Mouse (Mus musculus) T-helper 1 cell (primary cell): ENCODE measurements around the gene Shc3.

Experiments used
- in situ Hi-C: fragments of 300-600 bp; cut with MboI, MseI; formaldehyde crosslinking; loops from one replicate; pipeline ENCODE4 v1.15.1; 2025; ENCODE audit warnings: high pct_unique_total_duplicates

The Shc3 gene

DNA sequence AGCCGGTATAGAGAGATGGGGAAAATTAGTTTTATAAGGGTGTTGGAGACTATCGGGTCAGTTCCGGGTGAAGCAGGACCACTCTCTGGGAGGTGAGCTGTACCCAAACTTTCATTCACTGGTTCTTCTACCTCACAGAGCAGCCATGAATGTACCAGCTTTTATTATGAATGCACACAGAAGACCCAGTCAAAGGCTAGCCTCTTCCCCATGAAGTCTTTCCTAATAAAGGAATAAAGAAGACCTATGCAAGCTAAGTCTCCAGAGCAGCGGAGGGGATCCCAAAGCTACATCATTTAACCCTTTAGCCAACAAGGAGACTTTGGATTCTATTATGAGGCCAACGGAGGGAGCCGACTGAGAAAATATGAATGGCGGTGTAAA is 458 bp upstream of the Shc3 start:
- in situ Hi-C loops: no loop called here

DNA sequence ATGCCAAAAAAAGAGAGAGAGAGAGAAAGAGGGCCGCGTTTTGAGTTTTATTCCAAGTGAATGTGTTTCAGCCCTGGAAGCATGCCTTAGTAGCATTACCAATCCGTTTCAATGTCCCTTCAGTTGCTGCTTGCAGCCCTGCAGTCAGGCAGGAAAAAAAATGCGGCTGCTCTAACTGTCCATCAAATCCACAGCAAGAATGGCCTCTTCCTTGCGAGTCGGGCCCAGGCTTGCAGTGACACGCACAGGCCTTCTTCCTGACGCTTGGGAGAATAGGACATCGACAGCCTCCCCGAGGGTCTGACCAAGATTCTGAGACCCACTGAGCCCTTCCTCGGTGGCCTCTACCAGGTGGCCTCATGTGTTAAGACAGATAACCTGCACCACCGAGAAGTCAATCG is 718 bp downstream of the Shc3 start:
- in situ Hi-C loops: no loop called here

DNA sequence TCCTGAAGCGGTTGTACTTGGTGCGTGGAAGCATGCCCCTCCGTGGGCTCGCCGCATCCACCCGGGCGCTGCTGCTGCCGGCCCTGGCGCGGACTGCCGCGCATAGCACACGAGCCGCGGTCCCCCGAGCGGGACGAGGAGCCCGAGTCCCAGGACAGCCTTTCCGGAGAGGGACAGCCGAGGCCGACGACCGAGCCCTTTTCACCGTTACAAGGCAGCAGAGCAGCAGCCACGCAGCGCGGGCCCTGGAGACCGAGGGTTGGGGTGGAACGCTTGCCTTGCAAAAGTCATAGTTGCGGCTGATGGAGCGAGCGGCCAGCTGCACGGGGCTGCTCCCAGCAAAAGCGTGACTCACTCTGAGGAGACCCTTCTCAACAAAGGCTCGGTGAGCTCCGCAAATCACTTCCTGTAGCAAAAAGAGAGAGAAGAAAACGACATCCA is 1.8 kb downstream of the Shc3 start:
- in situ Hi-C loops: no loop called here

DNA sequence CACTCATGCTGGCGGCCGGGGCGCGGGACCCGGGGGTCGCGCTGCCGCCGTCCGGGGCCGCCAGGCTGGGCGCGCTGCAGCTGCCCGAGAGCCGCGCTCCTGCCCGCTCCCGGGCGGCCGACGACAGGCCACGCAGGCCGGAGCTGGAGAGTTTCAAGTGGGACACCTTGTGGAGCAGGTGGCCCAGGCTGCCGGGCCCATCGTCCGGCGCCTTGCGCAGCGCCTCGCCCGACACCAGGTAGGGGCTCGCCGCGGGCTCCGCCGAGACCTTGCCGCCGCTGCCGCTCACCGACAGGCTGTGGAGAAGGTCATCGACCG is 2.2 kb downstream of the Shc3 start:
- in situ Hi-C loops: no loop called here

DNA sequence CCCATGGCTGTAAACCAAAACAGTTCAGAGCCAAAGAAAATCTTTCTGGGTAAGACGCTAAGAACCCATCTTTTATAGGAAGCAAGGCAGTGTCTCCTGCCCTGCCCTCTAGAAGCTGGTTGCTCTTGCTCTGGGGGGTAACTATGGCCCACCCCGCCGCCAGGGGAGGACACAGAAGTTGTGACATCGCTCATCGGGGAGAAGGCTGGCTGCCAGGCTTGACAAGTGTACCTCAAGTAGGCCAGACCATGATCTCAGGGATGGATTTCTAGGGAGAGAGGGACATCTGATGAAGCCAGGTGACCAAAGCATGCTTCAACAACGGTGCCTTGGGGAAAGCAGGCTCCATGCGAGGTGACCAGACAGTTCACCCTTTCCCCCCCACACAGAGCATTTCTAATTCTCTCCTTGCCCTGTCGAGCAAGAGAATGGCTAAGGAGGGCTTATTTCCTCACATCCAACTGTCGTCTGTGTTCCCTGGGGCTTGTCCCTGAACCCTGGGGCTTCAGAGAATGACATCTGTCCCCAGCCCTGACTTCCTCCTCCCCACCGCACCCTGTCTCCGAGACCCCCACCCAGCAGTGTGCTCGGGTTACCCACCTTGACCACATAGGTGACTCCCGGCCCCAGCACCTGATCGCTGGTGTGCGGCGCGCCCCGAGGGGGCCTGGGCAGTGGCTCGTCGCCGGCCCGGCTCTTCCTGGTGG is 2.7 kb downstream of the Shc3 start:
- in situ Hi-C loops: no loop called here

DNA sequence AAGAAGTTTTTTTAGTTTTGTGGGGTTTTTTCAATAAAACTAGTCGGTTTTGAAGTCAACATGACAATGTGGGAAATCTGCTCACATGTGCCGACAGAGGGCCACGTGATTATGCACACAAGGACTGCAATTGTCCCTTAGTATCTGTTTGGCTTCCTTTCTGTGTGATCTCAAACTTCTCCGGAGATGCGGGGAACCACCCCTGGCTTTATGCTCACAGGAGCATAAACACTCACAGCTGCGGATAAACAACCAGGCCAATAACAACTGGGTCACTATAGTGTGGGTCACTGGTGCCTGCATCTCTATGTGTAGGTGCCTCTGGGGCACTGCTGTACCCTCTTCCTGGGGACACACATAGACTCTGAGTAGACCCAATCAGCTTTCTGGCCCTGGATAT is 4.5 kb downstream of the Shc3 start:
- in situ Hi-C loops: no loop called here

DNA sequence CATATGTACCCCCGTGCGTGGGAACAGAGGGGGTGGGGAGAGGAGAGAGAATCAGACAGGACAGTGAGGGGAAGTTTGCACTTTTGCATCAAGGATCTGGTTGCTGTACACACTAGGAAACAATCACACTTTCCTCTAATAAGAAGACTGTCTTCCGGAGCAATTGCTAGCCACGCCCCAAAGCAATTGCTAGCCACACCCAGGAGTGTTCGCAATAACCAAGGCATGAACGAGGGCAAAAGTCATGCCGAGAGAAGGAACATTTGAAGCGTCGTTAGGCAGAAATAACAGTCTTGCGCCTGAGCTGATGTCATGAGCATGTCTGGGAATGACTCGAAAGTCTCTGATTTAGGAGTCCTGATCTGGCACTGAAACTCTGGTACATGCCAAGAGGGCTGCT is 15.9 kb downstream of the Shc3 start:
- in situ Hi-C loops: no loop called here

DNA sequence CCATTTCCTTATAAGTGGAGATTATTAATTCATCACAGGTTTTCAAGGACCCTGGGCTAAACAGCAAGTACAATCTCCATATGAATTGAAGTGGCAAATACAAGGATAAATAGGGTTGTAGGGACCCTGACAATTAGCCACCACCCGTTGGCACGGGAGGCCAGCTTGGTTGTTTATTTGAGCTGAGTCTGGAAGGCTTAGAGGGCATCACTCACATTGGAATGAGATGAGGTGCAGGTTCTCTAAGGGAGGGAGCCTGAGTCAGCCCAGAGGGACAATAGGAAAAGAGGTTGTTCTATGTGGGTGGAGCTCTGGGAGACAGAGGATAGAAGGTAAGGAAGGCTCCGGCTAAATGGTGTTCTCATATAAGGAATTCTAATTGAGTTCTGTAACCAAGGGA is 17.0 kb downstream of the Shc3 start:
- in situ Hi-C loops: no loop called here

DNA sequence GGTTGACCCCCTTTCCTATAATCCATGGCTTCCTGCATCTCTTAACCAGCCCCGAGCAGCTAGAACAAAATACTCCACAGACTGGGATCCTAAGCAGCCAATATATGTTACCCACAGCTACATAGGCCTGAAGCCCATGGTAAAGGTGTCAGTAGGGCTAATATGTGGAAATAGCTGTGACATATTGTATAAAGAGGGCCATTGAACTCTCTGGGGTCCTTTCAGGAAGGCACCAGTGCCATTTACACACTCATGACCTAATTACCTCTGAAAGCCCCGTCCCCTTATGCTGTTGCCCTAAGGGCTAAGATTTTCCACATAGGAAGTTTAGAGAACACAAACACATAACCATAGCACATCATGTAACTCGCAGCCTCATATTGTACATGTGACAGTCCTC is 17.4 kb downstream of the Shc3 start:
- in situ Hi-C loops: no loop called here

DNA sequence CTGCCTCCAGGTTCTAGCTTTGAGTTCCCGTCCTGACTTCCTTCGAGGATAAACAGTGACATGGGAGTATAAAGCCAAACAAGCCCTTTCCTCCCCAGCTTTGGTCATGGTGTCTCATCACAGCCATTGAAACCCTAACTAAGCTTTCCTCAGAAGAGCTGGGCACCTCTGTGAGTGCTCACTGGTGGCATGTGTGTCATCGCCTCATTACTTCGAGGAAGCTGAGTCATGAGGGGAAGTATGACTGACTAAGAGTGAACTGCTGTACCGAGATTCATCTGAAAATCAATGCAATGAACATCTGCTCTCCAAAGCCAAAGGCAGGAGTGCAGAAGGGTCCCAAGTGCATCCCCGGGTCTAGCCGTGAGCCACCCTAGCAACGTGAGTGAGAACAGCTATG is 29.4 kb downstream of the Shc3 start:
- in situ Hi-C loops: no loop called here

DNA sequence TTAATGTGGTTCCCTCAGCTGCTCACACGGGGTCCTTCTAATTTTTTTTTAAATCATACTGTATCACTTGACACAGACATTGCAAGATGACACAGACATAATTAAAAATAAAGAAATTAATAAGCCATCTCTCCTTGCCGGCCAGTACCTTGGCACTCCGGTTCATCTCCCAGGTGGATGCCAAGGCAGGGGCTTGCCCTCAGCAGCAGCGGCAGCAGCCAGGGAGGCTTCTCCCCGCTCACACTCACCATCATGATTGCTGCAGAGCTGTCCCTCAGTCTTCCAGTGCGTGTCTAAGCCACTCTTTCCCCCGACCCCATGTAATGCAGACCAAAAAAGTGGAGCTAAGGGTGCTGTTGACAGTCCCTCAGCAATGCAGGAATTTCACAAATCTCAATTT is 33.9 kb downstream of the Shc3 start:
- in situ Hi-C loops: no loop called here

DNA sequence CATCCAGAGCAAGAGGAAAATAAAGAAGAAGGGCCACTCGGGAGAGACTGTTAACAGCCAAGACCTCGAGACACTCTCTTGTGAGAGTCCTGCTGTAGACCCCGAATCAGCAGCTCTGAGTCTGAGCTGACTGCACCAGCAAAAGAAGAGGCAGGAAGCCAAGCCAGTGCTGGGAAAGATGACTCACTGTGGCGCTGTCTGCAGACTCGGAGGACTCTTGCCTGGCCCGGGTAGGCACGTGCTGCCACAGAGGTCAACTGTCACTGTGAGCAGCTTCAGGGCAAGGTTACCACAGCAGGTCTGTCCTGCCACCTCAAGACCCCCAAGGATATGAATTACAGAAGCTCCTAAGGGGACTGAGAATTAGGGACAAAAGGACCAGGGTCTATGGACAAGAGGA is 42.7 kb downstream of the Shc3 start:
- in situ Hi-C loops: no loop called here

DNA sequence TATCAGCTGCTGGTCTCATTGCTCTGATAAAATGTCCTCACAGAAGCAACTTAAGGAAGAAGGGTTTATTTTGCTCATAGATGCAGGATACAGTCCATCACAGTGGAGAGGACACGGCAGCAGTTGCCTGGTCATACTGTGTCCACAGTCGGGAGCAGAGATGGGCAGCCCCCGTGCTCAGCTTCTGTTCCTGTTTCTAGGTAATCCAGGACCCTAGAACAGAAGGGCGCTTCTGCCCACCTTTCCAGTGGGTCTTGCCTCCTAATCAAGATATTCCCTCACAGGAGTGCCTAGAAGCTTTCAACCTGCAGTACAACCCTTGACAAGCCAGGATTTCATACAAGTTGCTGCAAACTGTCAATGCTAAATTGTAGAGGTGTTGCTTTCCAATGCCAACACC is 44.9 kb downstream of the Shc3 start:
- in situ Hi-C loops: no loop called here

DNA sequence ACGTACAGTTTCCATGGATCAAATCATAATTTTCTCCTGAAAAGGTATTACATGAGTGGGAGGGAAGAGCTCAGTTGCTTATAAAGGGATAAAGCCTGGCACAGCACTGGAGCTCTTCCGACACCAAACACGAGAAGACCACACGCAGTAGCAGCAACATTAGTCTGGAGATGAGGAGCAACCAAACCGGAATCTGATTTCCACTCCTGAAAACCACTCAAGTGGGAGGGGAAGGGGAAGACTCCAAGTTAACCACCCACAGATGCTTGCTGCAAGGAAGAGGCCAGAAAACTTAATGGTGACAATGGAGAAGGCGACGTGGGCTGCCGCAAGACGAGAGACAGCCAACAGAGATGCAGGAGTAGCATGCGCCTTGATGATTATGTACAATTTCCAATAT is 45.9 kb downstream of the Shc3 start:
- in situ Hi-C loops: no loop called here

DNA sequence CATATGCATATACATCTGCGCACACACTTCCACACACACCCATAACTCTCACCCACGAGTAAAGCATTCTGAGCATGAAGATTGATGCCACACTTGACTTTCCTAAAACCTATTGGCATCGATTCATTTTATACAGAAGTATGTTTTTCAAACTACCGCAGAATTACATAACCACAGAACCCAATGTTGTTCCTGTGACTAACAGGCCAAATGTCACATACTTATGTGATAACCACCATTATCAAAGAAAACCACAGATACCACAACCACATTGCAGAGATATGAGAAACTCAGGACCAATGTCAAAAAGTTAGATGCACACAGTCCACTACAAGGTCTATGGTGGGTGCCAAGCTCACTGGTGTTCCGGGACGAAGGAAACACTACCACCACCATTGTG is 50.3 kb downstream of the Shc3 start:
- in situ Hi-C loops: no loop called here

DNA sequence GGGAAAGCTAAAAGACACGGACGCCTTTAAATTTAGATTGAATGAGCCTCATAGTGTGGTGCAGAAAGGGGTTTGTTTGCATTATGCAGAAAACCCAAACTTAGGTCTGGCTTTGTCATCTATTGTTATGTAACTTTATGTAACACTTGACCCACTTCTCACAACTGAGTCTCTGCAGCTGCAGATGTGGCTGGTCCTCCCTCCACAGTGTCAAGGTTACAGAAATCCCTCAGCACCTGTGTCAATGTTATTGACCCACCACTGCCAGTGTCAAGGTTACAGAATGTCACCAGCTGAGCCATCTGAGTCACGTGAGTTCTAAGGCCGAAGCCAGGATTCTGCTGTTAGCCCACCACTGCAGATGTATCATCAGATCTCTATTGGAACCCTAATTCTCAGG is 51.3 kb downstream of the Shc3 start:
- in situ Hi-C loops: no loop called here

DNA sequence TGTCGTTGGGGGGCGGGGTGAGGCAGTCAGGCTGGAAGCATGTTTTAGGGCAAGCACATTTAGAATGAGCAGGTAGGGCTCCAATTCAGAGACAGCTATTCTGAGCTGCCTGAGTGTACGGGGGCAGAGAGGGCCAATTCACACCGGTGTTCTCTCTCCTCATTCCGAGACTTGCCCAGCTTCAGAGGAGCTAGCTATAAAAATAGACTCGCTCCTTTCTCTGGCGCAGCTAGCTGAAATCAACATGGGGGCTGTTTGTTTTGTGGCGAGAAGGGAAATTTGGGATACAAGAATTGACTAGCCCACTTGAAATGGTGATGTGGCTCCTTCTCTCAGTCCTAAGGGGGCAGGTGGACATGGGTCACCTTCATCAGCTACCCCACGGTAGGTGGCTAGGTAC is 60.4 kb downstream of the Shc3 start:
- in situ Hi-C loops: no loop called here

DNA sequence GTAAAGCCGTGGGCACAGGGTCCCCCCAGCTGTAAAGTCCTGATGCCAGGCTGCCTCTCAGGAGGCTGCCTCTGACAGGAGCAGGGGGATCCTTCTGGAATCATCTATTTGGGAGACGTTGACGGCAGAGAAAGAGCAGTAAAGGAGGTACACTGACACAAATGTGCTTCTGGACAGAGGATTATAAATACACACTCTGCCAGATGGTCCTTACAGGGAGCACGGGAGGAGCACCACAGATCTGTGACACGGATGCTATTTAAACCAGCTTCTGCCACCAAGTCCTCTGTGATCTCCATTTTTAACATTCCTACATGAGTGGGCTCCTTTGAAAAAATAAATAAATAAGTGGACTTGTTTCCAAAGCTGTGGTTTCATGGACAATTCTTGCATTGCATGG is 63.5 kb downstream of the Shc3 start:
- in situ Hi-C loops: no loop called here

DNA sequence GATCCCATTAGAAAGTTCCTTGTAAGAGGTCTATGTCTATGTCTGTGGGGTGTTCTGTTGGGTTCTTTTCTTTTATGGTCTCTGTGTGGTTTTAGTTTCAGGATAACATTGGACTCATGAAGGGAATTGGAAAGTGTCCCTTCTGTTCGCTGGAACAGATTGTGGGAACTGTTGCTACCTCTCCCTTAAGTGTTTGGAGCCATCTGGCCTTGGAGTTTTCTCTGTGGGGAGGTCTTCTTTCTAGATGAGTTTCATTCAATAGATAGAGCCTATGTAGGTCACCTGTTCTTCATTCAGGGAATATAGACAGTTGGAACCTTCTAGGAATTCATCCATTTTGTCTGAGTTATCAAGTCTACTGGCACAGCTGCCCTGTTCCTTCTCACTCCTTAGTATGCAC is 69.5 kb downstream of the Shc3 start:
- in situ Hi-C loops: no loop called here

DNA sequence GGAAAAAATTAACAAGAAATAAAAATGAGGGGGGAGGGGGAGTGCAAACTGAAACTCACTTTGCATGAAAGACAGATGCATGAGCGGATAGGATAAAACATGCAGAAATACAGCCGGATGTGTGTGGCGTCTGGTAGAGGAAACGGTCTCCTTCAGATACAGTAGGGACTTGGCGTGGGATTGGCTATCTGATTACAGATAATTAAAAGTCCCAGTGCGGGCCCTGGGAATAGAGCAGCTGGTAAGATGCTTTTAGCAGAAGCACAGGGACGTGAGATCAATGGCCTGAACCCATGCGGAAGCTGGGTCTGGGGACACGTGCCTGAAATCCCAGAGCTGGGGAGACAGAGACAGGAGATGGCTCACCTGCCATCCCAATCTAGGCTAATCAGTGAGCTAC is 75.5 kb downstream of the Shc3 start:
- in situ Hi-C loops: no loop called here

DNA sequence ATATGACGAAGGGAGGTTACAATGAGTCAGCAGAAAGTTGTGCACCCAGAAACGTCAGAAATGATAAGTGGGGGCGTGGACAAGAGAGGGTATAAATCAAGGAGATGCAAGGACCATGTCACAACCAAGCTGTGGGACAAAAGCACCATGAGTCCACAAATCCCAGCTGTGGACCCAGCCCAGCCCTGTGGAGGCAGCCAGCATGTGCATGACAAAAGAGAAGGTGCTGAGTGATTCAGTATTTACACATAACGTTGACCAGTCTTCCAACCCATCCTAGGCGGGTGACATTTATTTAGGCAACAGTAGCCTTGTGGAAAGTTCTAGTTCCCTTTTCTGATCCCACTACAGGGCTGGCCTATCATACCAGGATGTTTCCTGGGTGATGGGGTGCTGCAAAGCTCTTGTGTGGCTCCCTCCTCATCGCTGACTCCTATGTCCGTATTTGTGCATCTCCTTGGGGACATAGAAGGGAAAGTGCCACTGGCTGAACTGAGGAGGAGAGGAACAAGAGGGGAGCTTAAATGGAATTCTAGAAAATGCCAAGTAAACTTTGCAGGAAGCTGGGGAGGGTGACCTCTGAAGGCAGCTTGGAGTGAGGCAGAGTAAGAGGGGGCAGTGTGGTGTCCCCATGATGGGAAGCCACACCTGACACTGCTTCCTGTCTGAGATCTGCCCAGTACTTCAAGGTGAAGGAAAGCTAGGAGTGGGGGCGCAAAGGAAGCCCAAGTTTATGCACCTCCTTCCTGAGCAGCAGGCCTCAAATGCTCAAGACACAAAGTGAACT is 77.4 kb downstream of the Shc3 start:
- in situ Hi-C loops: no loop called here

DNA sequence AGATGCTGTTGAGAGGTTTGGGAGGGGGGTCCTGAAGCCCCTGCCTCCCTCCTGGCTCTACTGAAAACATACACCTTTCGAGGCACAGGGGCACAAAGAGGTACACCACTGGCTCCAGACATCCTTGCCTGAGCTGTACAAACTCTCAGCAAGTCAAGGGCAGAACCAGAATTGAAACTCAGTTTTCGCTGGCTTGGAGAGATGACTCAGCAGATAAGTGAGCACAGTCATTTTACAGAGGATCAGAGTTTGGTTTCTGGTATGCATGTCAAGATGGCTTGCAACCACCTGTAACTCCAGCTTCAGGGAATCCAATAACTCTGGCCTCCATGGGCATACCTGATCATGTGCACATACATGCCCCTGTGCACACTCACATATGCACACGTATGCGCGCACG is 79.0 kb downstream of the Shc3 start:
- in situ Hi-C loops: no loop called here

DNA sequence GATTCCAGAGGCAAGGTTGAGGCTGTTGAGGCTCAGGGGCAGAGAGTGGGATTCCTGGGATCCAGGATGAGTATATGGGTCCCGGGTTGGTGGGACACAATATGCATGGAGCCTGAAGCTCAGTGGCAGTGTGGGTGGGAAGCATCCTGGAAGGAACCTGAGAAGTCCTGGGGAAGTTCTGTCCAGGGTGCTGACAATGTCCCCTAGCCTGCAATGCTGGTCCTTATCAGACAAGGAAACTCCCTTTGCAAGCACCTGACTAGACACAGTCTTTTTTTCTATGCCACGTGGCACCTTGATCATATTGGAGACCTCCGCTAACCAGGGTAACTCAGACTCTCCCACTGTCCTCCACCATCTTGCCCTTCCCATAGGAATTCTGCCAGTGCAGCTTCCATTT is 80.3 kb downstream of the Shc3 start:
- in situ Hi-C loops: no loop called here

DNA sequence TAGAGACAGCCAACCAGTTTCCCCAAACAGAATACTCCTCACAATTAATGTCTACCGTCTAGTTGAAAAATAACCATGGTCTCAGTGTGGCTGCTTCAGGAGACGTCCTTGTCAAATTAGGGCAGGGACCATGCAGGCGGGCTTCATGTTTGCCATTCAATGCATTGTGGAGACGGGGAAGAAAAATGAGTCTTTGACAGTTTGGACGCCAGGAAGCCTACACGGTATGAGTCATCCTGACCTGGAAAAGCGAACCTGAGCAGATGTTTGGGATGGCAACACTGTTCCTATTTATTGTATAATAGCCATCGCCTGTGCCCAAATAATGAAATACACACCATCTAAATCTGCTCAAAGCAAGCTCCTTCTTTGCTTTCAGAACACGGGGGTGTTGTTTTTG is 83.9 kb downstream of the Shc3 start:
- in situ Hi-C loops: no loop called here
